Mouse (Mus musculus) erythroblast, embryonic 14.5 days (primary cell): ENCODE results near the gene Ovol3.

Source experiments
- GATA1 ChIP-seq: IDR thresholded peaks from 2 replicates; pipeline ENCODE4 v1.6.1; 2012; ENCODE audit warnings: low read length, inconsistent platforms, mixed read lengths
- TAL1 ChIP-seq: IDR thresholded peaks from 3 replicates; pipeline ENCODE4 v1.6.1; 2012; ENCODE audit warnings: low read length, inconsistent platforms, mixed read lengths

DNA sequence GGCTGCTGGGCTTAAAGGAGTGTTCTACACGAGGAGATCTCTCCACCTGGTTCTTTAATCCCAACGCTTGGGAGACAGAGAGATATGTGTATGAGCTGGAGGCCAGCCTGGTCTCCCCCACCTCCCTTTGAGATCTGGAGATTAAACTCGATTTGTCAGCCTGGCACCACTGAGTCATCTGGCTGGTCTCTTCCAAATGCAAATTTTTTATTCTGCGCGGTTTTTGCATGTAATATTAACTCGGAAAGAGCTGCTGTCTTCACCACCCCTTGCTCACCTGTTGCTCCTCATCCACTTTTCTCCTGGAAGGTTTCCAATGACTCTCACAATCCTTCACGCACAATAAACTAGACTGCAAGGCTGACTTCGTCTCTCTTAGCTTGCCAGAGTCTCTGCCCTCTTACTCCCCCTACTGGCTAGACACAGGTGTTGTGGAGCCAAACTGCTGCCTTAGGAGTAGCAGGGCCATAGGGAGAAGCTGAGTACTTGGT is 37.0 kb downstream of the Ovol3 start, which contains the start of gene Capns1:
- TF ChIP-seq GATA1 (no peak), TAL1 (no peak)
